Mouse (Mus musculus) ovary, postnatal 10 days (tissue): ENCODE data around the gene Gm5624.
"Not testable (repeated sequence)": the region's sequence is repeated elsewhere in the genome, so short reads cannot be mapped to it uniquely, and the experiment has no call there.

ENCODE experiments used
- DNase-seq: peaks from one replicate; pipeline ENCODE4 v3.0.0; 2022; ENCODE audit warnings: low spot score

The Gm5624 gene

GRCm38 (mm10) chr14:44627737-44628136, at the start of gene Gm5624:
TSS of gene Gm5624 (minus strand) at chr14:44627938.
- not testable (repeated sequence) for DNase-seq

DNA sequence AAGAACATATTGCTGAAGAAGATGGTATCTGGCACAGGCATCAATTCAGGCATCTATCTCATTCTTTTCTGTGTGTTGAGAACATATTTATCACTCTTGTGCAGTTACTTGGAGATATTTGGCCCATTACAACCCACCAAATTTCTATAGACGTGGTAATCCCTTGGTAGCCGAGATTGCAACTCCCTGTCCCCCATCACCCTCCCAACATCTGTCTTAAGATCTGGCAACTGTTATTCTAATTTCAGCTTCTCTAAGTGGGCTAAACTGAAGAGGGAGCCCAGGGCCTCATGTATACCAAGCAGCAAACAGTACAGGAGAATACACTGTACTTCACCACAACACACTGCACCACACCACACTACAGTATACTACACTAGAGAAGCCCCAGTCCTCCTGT, 36.0 kb downstream of the Gm5624 start:
- not testable (repeated sequence) for DNase-seq

DNA sequence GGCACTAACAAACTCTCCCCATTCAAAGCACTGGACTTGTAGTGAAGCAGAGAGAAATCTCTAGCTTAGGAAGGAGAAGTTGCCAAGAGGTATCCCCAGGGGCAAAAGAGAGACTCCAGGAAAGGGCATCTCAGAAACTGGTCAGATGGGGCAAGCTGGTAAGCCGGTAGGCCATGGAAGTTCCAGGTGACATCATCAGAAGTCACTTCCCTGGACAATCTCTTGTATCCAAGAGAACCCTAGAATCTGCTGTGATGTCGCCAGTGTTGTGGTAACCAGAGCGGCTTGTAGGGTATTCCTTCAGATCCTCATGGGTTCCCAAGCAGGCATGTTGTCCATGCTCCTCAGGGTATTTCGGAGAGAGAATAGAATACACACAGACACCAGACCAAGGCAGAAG, 44.9 kb downstream of the Gm5624 start, which contains the start of gene Gm8247:
Gene Gm8247, plus strand, starts transcription at position 301 of the 400 bp plus-strand sequence.
- not testable (repeated sequence) for DNase-seq

- not testable (repeated sequence) for DNase-seq
Measured at GRCm38 (mm10) chr14:44547961-44548360, 79.8 kb downstream of the Gm5624 start.

GRCm38 (mm10) chr14:44517976-44518375, 109.8 kb downstream of the Gm5624 start, which contains the start of gene Gm17093:
TSS of gene Gm17093 (plus strand) at chr14:44518276.
- DNase-seq = not testable (repeated sequence)
